Mouse (Mus musculus) heart, embryonic 13.5 days (tissue): Measurements from ENCODE around the gene Nipal3. TPM values are rescaled to one million over a fixed set of nuclear protein-coding genes. Genes with fewer than 3 reads are reported as not detected.
A peak's percentile ranks its signal among the peaks of the same experiment; 100 is the strongest.

Experiments
- ATAC-seq: fragments of 200-750 bp; cut with Nextera tagmentation; 2 replicates; pipeline ENCODE4 v1.8.0; 2017; ENCODE audit warnings: moderate TSS enrichment; ENCODE audit not compliant: insufficient number of reproducible peaks, low FRiP score, low TSS enrichment; ENCODE audit errors: extremely low read depth
- H3K27ac ChIP-seq: fragments of 300-500 bp; sonication (generic); replicated peaks from 2 replicates; pipeline ENCODE4 v1.5.1; 2015; ENCODE audit warnings: moderate library complexity, mild to moderate bottlenecking, inconsistent platforms
- H3K27me3 ChIP-seq: fragments of 300-500 bp; sonication (generic); replicated peaks from 2 replicates; pipeline ENCODE4 v1.6.1; 2015; ENCODE audit warnings: mild to moderate bottlenecking, inconsistent platforms
- H3K36me3 ChIP-seq: fragments of 300-500 bp; sonication (generic); 2 replicates; pipeline ENCODE4 v1.6.1; 2015; ENCODE audit warnings: mild to moderate bottlenecking, inconsistent platforms
- H3K4me1 ChIP-seq: fragments of 300-500 bp; sonication (generic); 2 replicates; pipeline ENCODE4 v1.6.1; 2015; ENCODE audit warnings: inconsistent platforms
- H3K4me2 ChIP-seq: fragments of 300-500 bp; sonication (generic); 2 replicates; pipeline ENCODE4 v1.6.1; 2015; ENCODE audit warnings: inconsistent platforms, mild to moderate bottlenecking, moderate library complexity
- H3K4me3 ChIP-seq: fragments of 300-500 bp; sonication (generic); 2 replicates; pipeline ENCODE4 v1.5.1; 2015; ENCODE audit warnings: moderate library complexity, mild to moderate bottlenecking, inconsistent platforms
- H3K9ac ChIP-seq: fragments of 300-500 bp; sonication (generic); 2 replicates; pipeline ENCODE4 v1.6.1; 2015; ENCODE audit warnings: inconsistent platforms, mild to moderate bottlenecking, moderate library complexity
- H3K9me3 ChIP-seq: fragments of 300-500 bp; sonication (generic); 2 replicates; pipeline ENCODE4 v1.6.1; 2016; ENCODE audit warnings: inconsistent platforms
- WGBS: fragments of 180-500 bp; shearing (Covaris S2); methylation state at CpG from one replicate; pipeline ENCODE4 v1.1.7; 2015; ENCODE audit warnings: mixed read lengths; 5-methylcytosine and 5-hydroxymethylcytosine counted together
- polyA plus RNA-seq: library from polyadenylated mRNA; unstranded; fragments of >200 nt; fragmentation: Nextera tagmentation; extraction: Ambion mirVana; gene quantifications from 2 replicates; pipeline ENCODE4 v1.2.1, GENCODE M21; 2015

The Nipal3 gene
- polyA plus RNA-seq, 1 experiment from 2014 or later, result 3.2 TPM

DNA sequence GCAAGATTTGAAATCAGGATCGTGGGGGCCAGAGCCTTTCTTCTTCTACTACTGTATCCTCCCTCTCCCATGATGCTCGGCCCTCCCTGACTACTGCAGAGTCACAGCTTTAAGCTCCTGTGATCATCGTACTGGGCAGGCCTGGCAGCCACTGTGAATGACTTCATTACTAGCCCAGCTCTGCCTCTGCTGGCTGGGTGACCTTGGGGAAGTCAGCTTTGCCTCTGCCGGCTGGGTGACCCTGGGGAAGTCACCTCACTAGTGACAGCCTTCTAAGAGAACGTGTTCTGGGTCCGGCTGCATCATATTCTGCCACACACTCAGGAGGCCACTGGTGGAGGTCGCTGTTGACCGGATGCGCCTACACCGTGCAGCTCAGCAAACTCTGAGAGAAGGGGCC, 17.0 kb downstream of the Nipal3 start:
- Histone ChIP-seq H3K4me1 (no peaks in the 10 kb centered on the region), H3K4me2 (no peak overlapping the region), H3K27ac (no peak overlapping the region), H3K9me3 (no peaks in the 10 kb centered on the region), H3K9ac (no peak overlapping the region), H3K4me3 (no peak overlapping the region), H3K27me3 (no peaks in the 10 kb centered on the region), H3K36me3 (peaks cover 18% of the 10 kb centered on the region)
- WGBS, result 76% methylated on average over 10 of the region's 10 CpGs
- no peak for ATAC-seq

DNA sequence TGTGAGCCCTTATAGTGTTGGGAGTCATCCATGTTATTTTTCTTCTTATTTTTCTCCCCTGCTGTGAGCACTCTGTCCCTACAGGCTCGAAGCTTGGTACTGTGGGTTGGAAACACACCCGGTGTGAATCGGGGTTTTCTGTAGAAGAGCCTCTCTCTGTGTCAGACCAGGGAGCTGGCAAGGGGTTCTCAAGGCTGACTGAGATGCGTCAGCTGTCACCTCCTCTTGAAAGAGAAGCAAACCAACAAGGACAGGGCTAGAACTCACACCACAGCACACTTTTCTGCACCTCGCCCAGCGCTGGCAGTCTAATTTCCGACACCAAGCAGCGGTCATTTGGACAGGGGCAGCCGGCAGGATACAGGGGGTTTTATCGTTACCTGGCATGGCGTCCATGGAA, 31.4 kb downstream of the Nipal3 start:
- H3K36me3 ChIP-seq, result peaks cover 23% of the 10 kb centered on the region
- H3K9me3 ChIP-seq, result no peaks in the 10 kb centered on the region
- no peak overlapping the region for H3K27ac ChIP-seq
- H3K27me3 ChIP-seq, result no peaks in the 10 kb centered on the region
- 84% methylated on average over 11 of the region's 11 CpGs for WGBS
- H3K9ac ChIP-seq, result no peak overlapping the region
- H3K4me2 ChIP-seq, result no peak overlapping the region
- no peaks in the 10 kb centered on the region for H3K4me1 ChIP-seq
- no peak overlapping the region for H3K4me3 ChIP-seq
- ATAC-seq, result no peak

GRCm38 (mm10) chr4:135453572-135453971, 41.3 kb downstream of the Nipal3 start:
- no peak overlapping the region for H3K4me3 ChIP-seq
- peaks cover 22% of the 10 kb centered on the region for H3K4me1 ChIP-seq
- WGBS, result 78% methylated on average over 12 of the region's 12 CpGs
- H3K9ac ChIP-seq, result no peak overlapping the region
- 0 out of 2 replicates have a peak, but pooled peaks cover 4% of the 10 kb centered on the region for H3K27me3 ChIP-seq
- H3K27ac ChIP-seq, result no peak overlapping the region
- H3K36me3 ChIP-seq, result no peaks in the 10 kb centered on the region
- no peaks in the 10 kb centered on the region for H3K9me3 ChIP-seq
- no peak overlapping the region for H3K4me2 ChIP-seq
- no peak for ATAC-seq

GRCm38 (mm10) chr4:135453164-135453563, 41.7 kb downstream of the Nipal3 start:
- Histone ChIP-seq H3K9ac (no peak overlapping the region), H3K27ac (no peak overlapping the region), H3K9me3 (no peaks in the 10 kb centered on the region), H3K36me3 (no peaks in the 10 kb centered on the region), H3K4me3 (no peak overlapping the region), H3K4me2 (no peak overlapping the region), H3K4me1 (peaks cover 22% of the 10 kb centered on the region), H3K27me3 (0 out of 2 replicates have a peak, but pooled peaks cover 4% of the 10 kb centered on the region)
- no peak for ATAC-seq
- 66% methylated on average over 6 of the region's 6 CpGs for WGBS

GRCm38 (mm10) chr4:135451360-135452015, 43.4 kb downstream of the Nipal3 start:
- Histone ChIP-seq H3K27me3 (0 out of 2 replicates have a peak, but pooled peaks cover 4% of the 10 kb centered on the region), H3K27ac (0 out of 2 replicates have a peak overlapping the region, but pooled peaks have one; percentile 45), H3K9ac (peak overlapping the region; percentile 62), H3K4me1 (peaks cover 22% of the 10 kb centered on the region), H3K4me2 (peak overlapping the region; percentile 51), H3K36me3 (no peaks in the 10 kb centered on the region), H3K4me3 (peak overlapping the region; percentile 5; the same call in 1 of the 2 replicates), H3K9me3 (no peaks in the 10 kb centered on the region)
- 34% methylated on average over 17 of the region's 18 CpGs for WGBS
- no peak for ATAC-seq

GRCm38 (mm10) chr4:135442473-135442872, 52.4 kb downstream of the Nipal3 start:
- no peak overlapping the region for H3K4me3 ChIP-seq
- peaks cover 11% of the 10 kb centered on the region for H3K4me1 ChIP-seq
- H3K9ac ChIP-seq, result no peak overlapping the region
- H3K4me2 ChIP-seq, result no peak overlapping the region
- H3K36me3 ChIP-seq, result no peaks in the 10 kb centered on the region
- WGBS, result 67% methylated on average over 5 of the region's 5 CpGs
- H3K27ac ChIP-seq, result no peak overlapping the region
- no peak for ATAC-seq
- no peaks in the 10 kb centered on the region for H3K27me3 ChIP-seq
- no peaks in the 10 kb centered on the region for H3K9me3 ChIP-seq

GRCm38 (mm10) chr4:135439904-135440522, 54.8 kb downstream of the Nipal3 start:
- H3K36me3 ChIP-seq, result no peaks in the 10 kb centered on the region
- H3K4me1 ChIP-seq, result peaks cover 11% of the 10 kb centered on the region
- peak overlapping the region; percentile 76 for H3K27ac ChIP-seq
- ATAC-seq, result no peak
- no peaks in the 10 kb centered on the region for H3K27me3 ChIP-seq
- peak overlapping the region; percentile 63 for H3K4me2 ChIP-seq
- WGBS, result 21% methylated on average over 9 of the region's 9 CpGs
- no peak overlapping the region for H3K9ac ChIP-seq
- H3K4me3 ChIP-seq, result no peak overlapping the region
- H3K9me3 ChIP-seq, result no peaks in the 10 kb centered on the region

DNA sequence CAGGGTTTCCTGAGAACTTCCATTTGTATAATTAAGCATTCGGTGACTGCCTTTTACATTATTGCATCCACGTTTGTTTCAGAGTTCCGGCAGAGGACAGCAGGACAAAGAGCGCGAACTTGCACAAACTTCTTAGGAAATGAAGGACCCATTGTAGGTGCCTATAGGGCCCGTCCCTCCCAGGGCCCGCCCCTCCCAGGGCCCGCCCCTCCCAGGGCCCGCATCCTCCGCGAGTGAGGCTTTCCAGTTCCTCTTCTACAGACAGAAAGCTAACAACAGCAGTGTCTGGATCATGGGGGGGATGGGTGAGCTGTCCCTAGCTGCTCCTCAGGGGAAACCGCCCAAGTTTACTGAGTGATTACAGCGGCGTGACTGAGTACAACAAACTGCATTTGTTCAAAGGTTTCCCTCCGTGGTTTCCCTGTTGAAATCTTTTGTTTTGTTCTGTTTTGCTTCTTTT, 55.6 kb downstream of the Nipal3 start:
- Histone ChIP-seq H3K27ac (peak overlapping the region; percentile 76), H3K4me2 (peak overlapping the region; percentile 63), H3K9ac (peak overlapping the region; percentile 59; the same call in 1 of the 2 replicates), H3K9me3 (no peaks in the 10 kb centered on the region), H3K4me3 (peak overlapping the region; percentile 29), H3K27me3 (no peaks in the 10 kb centered on the region), H3K4me1 (peaks cover 16% of the 10 kb centered on the region), H3K36me3 (no peaks in the 10 kb centered on the region)
- WGBS, result 5% methylated on average over 15 of the region's 15 CpGs
- peak; percentile 48; the same call in 1 of the 2 replicates for ATAC-seq

- no peak overlapping the region for H3K9ac ChIP-seq
- no peak overlapping the region for H3K4me2 ChIP-seq
- no peaks in the 10 kb centered on the region for H3K9me3 ChIP-seq
- H3K4me1 ChIP-seq, result peaks cover 22% of the 10 kb centered on the region
- no peak for ATAC-seq
- no peak overlapping the region for H3K27ac ChIP-seq
- no peak overlapping the region for H3K4me3 ChIP-seq
- no peaks in the 10 kb centered on the region for H3K27me3 ChIP-seq
- H3K36me3 ChIP-seq, result no peaks in the 10 kb centered on the region
Measured at GRCm38 (mm10) chr4:135437924-135438323, 56.9 kb downstream of the Nipal3 start.

DNA sequence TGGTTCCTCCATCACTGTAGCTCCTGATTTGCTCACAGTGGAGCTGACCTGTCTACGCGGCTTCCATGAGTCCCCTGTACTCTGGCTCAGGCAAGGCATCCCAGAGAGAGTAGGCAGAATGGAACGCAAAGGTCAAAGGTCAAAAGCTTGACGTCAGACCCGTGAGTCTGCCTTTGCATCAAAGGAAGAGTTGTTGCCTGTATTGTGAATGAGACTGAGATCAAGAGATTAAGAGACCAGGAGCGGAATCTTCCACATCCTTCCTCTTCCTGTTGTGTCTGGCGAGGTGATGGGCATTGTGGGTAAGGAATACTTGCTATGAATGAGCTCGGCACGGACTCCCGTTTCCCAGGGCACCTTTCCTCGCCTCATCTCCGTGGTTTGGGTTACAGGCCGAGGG, 58.5 kb downstream of the Nipal3 start:
- Histone ChIP-seq H3K4me2 (peak overlapping the region; percentile 12), H3K9ac (no peak overlapping the region)

DNA sequence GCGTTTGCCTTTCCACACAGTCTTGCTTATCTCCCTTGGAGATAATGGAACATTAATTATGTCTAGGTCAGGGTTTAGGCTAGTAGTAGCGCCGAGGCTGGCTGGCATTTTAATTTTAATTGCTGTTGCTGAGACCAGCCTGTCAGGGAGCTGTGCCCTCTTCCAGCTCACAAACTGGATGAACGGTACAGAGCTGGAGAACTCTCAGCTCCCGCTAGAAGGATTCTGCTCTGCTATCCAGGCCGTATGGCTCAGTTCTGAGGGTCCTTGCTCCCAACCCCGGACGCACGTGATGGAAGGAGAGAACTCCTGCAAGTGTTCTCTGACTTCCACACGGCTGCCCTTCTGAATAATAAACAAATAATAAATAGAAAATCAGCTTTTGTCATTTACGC, 60.4 kb downstream of the Nipal3 start:
- Histone ChIP-seq H3K9me3 (no peaks in the 10 kb centered on the region), H3K9ac (peak overlapping the region; percentile 83), H3K27me3 (no peaks in the 10 kb centered on the region), H3K4me2 (peak overlapping the region; percentile 93), H3K4me3 (peak overlapping the region; percentile 84), H3K4me1 (peaks cover 21% of the 10 kb centered on the region), H3K36me3 (no peaks in the 10 kb centered on the region), H3K27ac (peak overlapping the region; percentile 40)
- ATAC-seq, result no peak
- WGBS, result 24% methylated on average over 11 of the region's 11 CpGs

More for the DNA sequence above, 58.5 kb downstream of the Nipal3 start:
- Histone ChIP-seq H3K4me3 (no peak overlapping the region), H3K27me3 (no peaks in the 10 kb centered on the region), H3K27ac (no peak overlapping the region), H3K9me3 (no peaks in the 10 kb centered on the region), H3K36me3 (no peaks in the 10 kb centered on the region), H3K4me1 (peaks cover 28% of the 10 kb centered on the region)
- no peak for ATAC-seq
- 50% methylated on average over 13 of the region's 13 CpGs for WGBS
